Mouse (Mus musculus) left cerebral cortex, adult 6 months (tissue): ENCODE results near the gene Serbp1. TPM values are rescaled to one million over a fixed set of nuclear protein-coding genes. Genes with fewer than 3 reads are reported as not detected.

Experiments used
- long read RNA-seq, 2 experiments: library from polyadenylated mRNA; unstranded; transcript quantifications; one replicate each; pipeline ENCODE4 v2.0.0; 2019 to 2020
- polyA plus RNA-seq: library from polyadenylated mRNA; unstranded; fragments of <200 nt; fragmentation: Nextera tagmentation; gene quantifications from 2 replicates; pipeline ENCODE4 v1.2.3, GENCODE M21; 2021

The Serbp1 gene
- polyA plus RNA-seq = 194 and 204 TPM in 2 replicates
- long read RNA-seq, experiment 1, full-length matches to known transcripts = 265 of 299 reads
- long read RNA-seq, experiment 1, partial matches to known transcripts = 7 of 299 reads
- long read RNA-seq, experiment 1, other reads (novel, unspliced or antisense) = 27 of 299 reads
- long read RNA-seq, experiment 2, full-length matches to known transcripts = 186 of 293 reads
- long read RNA-seq, experiment 2, partial matches to known transcripts = 54 of 293 reads
- long read RNA-seq, experiment 2, other reads (novel, unspliced or antisense) = 53 of 293 reads

DNA sequence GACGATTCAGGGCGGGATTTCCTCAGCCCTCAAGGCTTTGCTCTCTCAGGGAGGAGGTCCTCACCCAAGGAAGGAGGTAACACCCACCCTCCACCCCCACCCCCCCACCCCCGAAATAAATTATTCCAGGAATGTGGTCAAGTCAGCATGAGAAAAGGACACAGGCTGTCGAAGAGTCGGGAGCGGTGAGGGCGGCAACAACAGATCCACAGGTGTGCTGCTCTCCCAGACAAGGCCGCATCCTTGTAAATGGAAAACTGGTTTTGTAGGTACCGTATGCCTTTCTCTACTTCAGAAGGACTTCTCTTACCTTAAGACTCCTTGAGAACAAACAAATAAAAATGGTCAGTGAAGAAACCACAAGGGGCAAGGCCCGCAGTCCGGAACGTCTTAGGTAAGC, at the start of gene Serbp1:
Serbp1 (plus strand) TSS at position 200 of the 400 bp plus-strand sequence.

Other genes with a start within 250 kb of the Serbp1 start
- gene Gadd45a, start 200.7 kb upstream of the Serbp1 start, polyA plus RNA-seq = 6.1 and 7.9 TPM in 2 replicates
- gene Il12rb2, start 138.0 kb downstream of the Serbp1 start, polyA plus RNA-seq = 0.04 and 0.10 TPM in 2 replicates